Mouse (Mus musculus) spleen, adult 2 months (tissue): ENCODE results near the gene Gm21860. TPM values are rescaled to one million over a fixed set of nuclear protein-coding genes. Genes with fewer than 3 reads are reported as not detected.
A peak's percentile ranks its signal among the peaks of the same experiment; 100 is the strongest.
"Not testable (repeated sequence)": the region's sequence is repeated elsewhere in the genome, so short reads cannot be mapped to it uniquely, and the experiment has no call there.

ENCODE experiments used
- DNase-seq, 2 experiments: peaks; one replicate each; pipeline versions ENCODE4 v3.0.0 to v3.0.0-alpha.2; 2012 to 2021; ENCODE audit warnings: low spot score in 2 of 2, low read depth in 1 of 2
- H3K27ac ChIP-seq: fragments of 200-500 bp; 2 replicates; pipeline ENCODE4 v1.5.1; 2012; ENCODE audit warnings: low read length, inconsistent platforms; ENCODE audit not compliant: insufficient read depth
- H3K27me3 ChIP-seq: fragments of 200-500 bp; 2 replicates; pipeline ENCODE4 v1.6.1; 2012; ENCODE audit warnings: mild to moderate bottlenecking, moderate library complexity, low read length, inconsistent platforms; ENCODE audit not compliant: control insufficient read depth, insufficient read depth
- H3K36me3 ChIP-seq: fragments of 200-500 bp; 2 replicates; pipeline ENCODE4 v1.6.1; 2012; ENCODE audit warnings: mild to moderate bottlenecking, low read length, inconsistent platforms; ENCODE audit not compliant: control insufficient read depth, insufficient read depth
- H3K4me1 ChIP-seq: fragments of 200-500 bp; 2 replicates; pipeline ENCODE4 v1.6.1; 2011; ENCODE audit warnings: inconsistent platforms; ENCODE audit not compliant: control insufficient read depth, insufficient read depth, insufficient read length
- H3K4me3 ChIP-seq: fragments of 200-500 bp; 2 replicates; pipeline ENCODE4 v1.5.1; 2011; ENCODE audit warnings: mild to moderate bottlenecking, inconsistent platforms; ENCODE audit not compliant: insufficient read depth, insufficient read length; ENCODE audit errors: extremely low read depth
- WGBS: fragments of 180-500 bp; shearing (Covaris S2); methylation state at CpG from one replicate; pipeline ENCODE4 v1.1.7; 2018; 5-methylcytosine and 5-hydroxymethylcytosine counted together
- polyA plus RNA-seq: library from polyadenylated mRNA; depleted of rRNA; stranded (reverse); fragments of >200 nt; gene quantifications from 2 replicates; pipeline ENCODE4 v1.2.3, GENCODE M21; 2012

Gene Gm21860
- polyA plus RNA-seq, 1 experiment, result not detected

DNA sequence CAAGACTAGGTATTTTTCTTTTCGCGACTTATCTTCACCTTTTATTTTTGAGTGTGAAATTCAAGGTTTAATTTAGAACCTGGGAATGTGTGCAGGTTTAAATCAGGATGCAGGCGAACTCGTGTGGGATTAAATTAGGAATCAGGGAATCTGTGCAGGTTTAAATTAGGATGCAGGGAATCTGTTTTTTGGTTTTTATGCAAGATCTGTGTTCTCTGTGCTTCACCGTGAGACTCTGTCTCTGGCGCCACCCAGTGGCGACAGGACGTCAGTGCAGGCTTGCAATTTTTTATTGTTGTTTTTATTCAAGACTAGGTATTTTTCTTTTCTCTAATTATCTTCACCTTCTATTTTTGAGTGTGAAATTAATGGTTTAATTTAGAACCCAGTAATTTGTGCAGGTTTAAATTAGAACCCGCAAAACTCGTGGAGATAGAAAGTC, 22.5 kb downstream of the Gm21860 start:
- H3K27ac ChIP-seq, H3K27me3 ChIP-seq, H3K4me3 ChIP-seq, H3K4me1 ChIP-seq, H3K36me3 ChIP-seq: not testable (repeated sequence)
- peak in 1 of 2 experiments; percentile 81 for DNase-seq
- 52% methylated on average over 10 of the region's 10 CpGs for WGBS

DNA sequence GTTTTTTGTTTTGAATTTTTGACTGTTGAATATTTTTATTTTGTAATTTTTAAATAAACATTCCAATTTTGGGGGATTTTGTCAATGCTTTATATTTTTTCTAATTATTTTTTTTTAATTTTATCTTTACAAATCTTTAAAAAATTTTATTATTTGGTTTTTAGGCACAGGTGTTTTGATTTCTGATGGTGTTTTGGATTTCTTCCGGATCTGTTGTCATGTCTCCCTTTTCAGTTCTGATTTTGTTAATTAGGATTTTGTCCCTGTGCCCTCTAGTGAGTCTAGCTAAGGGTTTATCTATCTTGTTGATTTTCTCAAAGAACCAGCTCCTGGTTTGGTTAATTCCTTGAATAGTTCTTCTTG, 23.0 kb downstream of the Gm21860 start:
- not testable (repeated sequence) for H3K36me3 ChIP-seq, H3K4me3 ChIP-seq, H3K27ac ChIP-seq, H3K4me1 ChIP-seq, H3K27me3 ChIP-seq
- DNase-seq, result peak in 1 of 2 experiments; percentile 26
- WGBS, result 75% methylated on average over 1 of the region's 1 CpGs

DNA sequence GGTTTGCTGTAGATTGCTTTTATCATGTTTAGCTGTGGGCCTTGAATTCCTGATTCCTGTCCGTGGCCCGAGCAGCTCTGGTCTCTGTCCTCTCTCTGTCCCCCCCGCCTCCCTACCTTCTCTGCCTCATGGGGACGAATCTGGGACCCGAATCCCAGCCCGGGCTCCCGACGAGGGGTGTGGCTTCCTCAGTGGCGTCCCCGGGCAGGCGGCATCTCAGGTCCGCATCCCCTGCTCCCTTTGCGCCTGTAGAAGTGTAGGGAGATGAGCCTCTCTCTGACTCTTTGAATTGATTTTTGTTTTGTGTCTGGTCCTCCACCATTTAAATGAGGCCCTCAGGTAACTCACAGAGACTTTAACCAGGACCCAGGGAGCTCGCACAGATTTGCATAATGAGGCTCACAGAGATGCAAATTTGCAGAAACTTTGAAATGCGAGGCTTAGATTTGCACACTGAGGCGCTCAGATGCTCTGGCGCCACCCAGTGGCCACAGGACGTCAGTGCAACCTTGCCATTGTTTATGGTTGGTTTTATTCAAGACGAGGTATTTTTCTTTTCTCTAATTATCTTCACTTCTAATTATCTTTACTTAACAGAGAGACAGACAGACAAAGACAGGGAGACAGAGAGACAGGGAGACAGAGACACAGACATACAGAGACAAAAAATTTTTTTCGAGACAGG, 23.6 kb downstream of the Gm21860 start:
- 66% methylated on average over 19 of the region's 20 CpGs for WGBS

DNA sequence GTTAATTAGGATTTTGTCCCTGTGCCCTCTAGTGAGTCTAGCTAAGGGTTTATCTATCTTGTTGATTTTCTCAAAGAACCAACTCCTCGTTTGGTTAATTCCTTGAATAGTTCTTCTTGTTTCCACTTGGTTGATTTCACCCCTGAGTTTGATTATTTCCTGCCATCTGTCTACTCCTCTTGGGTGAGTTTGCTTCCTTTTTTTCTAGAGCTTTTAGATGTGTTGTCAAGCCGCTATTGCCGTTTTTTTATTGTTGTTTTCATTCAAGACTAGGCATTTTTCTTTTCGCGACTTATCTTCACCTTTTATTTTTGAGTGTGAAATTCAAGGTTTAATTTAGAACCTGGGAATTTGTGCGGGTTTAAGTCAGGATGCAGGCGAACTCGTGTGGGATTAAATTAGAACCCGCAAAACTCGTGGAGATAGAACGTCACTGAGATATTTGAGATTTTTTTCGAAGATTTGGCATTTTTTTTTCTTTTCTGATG, 24.8 kb downstream of the Gm21860 start:
- H3K4me3 ChIP-seq, H3K36me3 ChIP-seq, H3K4me1 ChIP-seq, H3K27me3 ChIP-seq, H3K27ac ChIP-seq: not testable (repeated sequence)
- peak in 1 of 2 experiments; percentile 48 for DNase-seq
- 46% methylated on average over 12 of the region's 12 CpGs for WGBS

More for the DNA sequence above, 23.6 kb downstream of the Gm21860 start:
- H3K4me3 ChIP-seq, H3K36me3 ChIP-seq, H3K4me1 ChIP-seq, H3K27ac ChIP-seq, H3K27me3 ChIP-seq: not testable (repeated sequence)
- DNase-seq, result peak in 1 of 2 experiments; percentile 59

DNA sequence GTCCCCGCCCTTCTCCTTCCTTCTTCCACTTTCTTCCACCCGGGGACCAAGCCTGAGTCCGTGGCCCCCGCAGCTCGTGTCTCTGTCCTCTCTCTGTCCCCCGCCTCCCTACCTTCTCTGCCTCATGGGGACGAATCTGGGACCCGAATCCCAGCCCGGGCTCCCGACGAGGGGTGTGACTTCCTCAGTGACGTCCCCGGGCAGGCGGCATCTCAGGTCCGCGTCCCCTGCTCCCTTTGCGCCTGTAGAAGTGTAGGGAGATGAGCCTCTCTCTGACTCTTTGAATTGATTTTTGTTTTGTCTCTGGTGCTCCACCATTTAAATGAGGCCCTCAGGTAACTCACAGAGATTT, 25.7 kb downstream of the Gm21860 start:
- WGBS, result 89% methylated on average over 16 of the region's 17 CpGs
- H3K27ac ChIP-seq, H3K27me3 ChIP-seq, H3K4me3 ChIP-seq, H3K4me1 ChIP-seq, H3K36me3 ChIP-seq: not testable (repeated sequence)
- DNase-seq, result peak; percentile 25 to 52

DNA sequence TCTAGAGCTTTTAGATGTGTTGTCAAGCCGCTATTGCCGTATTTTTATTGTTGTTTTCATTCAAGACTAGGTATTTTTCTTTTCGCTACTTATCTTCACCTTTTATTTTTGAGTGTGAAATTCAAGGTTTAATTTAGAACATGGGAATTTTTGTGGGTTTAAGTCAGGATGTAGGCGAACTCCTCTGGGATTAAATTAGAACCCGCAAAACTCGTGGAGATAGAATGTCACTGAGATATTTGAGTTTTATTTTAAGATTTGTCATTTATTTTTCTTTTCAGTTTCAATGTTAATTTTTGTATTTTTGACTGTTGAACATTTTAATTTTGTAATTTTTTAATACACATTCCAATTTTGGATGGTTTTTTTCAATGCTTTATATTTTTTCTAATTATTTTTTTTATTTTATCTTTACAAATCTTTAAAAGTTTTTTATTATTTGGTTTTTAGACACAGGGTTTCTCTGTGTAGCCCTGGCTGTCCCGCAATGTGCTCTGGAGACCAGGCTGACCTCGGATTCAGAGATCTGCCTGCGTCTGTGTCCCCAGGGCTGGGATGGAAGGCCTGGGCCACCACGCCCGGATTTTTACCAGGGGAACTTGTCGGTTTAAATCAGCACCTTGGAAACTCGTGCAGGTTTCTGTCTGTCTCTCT, 26.2 kb downstream of the Gm21860 start:
- 67% methylated on average over 13 of the region's 13 CpGs for WGBS
- H3K4me3 ChIP-seq, H3K36me3 ChIP-seq, H3K27me3 ChIP-seq, H3K27ac ChIP-seq, H3K4me1 ChIP-seq: not testable (repeated sequence)
- peak; percentile 8 to 35 for DNase-seq

DNA sequence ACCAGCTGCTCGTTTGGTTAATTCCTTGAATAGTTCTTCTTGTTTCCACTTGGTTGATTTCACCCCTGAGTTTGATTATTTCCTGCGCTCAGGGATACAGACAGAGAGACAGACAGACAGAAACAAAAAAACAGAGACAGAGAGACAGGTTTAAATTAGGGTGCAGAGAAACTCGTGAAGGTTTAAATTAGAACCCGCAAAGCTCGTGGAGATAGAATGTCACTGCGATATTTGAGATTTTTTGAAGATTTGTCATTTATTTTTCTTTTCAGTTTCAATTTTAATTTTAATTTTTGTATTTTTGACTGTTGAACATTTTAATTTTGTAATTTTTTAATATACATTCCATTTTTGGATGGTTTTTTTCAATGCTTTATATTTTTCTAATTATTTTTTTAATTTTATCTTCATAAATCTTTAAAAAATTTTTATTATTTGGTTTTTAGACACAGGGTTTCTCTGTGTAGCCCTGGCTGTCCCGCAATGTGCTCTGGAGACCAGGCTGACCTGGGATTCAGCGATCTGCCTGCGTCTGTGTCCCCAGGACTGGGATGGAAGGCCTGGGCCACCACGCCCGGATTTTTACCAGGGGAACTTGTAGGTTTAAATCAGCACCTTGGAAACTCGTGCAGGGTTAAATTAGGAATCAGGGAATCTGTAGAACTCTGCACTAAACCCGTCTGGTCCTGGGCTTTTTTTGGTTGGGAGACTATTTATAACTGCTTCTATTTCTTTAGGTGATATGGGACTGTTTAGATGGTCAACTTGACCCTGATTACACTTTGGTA, 27.3 kb downstream of the Gm21860 start:
- peak in 1 of 2 experiments; percentile 25 for DNase-seq

DNA sequence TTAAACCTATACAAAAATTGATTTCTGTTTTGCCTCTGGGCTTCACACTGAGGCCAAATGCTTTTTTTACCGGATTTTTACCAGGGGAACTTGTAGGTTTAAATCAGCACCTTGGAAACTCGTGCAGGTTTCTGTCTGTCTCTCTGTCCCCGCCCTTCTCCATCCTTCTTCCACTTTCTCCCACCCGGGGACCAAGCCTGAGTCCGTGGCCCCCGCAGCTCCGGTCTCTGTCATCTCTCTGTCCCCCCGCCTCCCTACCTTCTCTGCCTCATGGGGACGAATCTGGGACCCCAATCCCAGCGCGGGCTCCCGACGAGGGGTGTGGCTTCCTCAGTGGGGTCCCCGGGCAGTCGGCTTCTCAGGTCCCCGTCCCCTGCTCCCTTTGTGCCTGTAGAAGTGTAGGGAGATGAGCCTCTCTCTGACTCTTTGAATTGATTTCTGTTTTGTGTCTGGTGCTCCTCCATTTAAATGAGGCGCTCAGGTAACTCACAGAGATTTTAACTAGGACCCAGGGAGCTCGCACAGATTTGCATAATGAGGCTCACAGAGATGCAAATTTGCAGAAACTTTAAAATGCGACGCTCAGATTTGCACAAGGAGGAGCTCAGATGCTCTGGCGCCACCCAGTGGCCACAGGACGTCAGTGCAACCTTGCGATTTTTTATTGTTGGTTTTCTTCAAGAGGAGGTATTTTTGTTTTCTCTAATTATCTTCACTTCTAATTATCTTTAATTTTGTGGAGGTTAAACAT, 28.7 kb downstream of the Gm21860 start:
- not testable (repeated sequence) for H3K27ac ChIP-seq, H3K27me3 ChIP-seq, H3K4me3 ChIP-seq, H3K36me3 ChIP-seq, H3K4me1 ChIP-seq
- peak in 1 of 2 experiments; percentile 80 for DNase-seq
- WGBS, result 78% methylated on average over 21 of the region's 23 CpGs

More for the DNA sequence above, 27.3 kb downstream of the Gm21860 start:
- H3K27ac ChIP-seq, H3K36me3 ChIP-seq, H3K4me1 ChIP-seq, H3K27me3 ChIP-seq, H3K4me3 ChIP-seq: not testable (repeated sequence)
- WGBS, result 73% methylated on average over 13 of the region's 13 CpGs

DNA sequence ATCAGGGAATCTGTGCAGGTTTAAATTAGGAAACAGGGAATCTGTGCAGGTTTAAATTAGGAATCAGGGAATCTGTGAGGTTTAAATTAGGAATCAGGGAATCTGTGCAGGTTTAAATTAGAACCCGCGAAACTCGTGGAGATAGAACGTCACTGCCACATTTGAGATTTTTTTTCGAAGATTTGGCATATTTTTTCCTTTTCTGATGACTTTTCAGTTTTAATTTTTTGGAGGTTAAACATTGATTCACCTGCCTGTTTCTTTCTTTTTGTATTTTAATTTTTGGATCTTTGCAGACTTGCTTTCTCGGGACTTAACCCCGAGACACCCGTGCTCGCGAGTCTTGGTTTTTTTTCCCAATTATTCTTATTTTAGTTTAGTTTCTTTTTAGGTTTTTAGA, 29.5 kb downstream of the Gm21860 start:
- not testable (repeated sequence) for H3K27me3 ChIP-seq, H3K4me1 ChIP-seq, H3K4me3 ChIP-seq, DNase-seq, H3K27ac ChIP-seq, H3K36me3 ChIP-seq
- 90% methylated on average over 10 of the region's 10 CpGs for WGBS

DNA sequence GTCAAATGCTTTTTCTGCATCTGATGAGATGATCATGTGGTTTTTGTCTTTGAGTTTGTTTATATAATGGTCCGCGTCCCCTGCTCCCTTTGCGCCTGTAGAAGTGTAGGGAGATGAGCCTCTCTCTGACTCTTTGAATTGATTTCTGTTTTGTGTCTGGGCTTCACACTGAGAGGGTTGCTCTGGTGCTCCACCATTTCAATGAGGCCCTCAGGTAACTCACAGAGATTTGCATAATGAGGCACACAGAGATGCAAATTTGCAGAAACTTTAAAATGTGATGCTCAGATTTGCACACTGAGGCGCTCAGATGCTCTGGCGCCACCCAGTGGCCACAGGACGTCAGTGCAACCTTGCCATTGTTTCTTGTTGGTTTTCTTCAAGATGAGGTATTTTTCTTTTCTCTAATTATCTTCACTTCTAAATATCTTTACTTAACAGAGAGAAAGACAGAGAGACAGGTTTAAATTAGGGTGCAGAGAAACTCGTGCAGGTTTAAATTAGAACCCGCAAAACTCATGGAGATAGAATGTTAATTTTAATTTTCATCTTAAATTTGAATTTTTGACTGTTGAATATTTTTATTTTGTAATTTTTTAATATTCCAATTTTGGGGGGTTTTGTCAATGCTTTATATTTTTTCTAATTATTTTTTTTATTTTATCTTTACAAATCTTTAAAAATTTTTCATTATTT, 30.5 kb downstream of the Gm21860 start:
- not testable (repeated sequence) for H3K27ac ChIP-seq, H3K27me3 ChIP-seq, H3K4me1 ChIP-seq, H3K4me3 ChIP-seq, H3K36me3 ChIP-seq
- peak in 1 of 2 experiments; percentile 42 for DNase-seq
- 60% methylated on average over 8 of the region's 8 CpGs for WGBS
